Mouse (Mus musculus) midbrain, embryonic 12.5 days (tissue): ENCODE measurements around the gene Zbtb8a. TPM values are rescaled to one million over a fixed set of nuclear protein-coding genes. Genes with fewer than 3 reads are reported as not detected.
"Not testable (repeated sequence)": the region's sequence is repeated elsewhere in the genome, so short reads cannot be mapped to it uniquely, and the experiment has no call there.

Experiments used
- ATAC-seq: fragments of 200-750 bp; cut with Nextera tagmentation; 2 replicates; pipeline ENCODE4 v1.8.0; 2017; ENCODE audit warnings: low read depth, moderate TSS enrichment, moderate library complexity; ENCODE audit not compliant: low FRiP score
- H3K27ac ChIP-seq: fragments of 300-500 bp; sonication (generic); replicated peaks from 2 replicates; pipeline ENCODE4 v1.5.1; 2016; ENCODE audit warnings: mild to moderate bottlenecking
- H3K27me3 ChIP-seq: fragments of 300-500 bp; sonication (generic); 2 replicates; pipeline ENCODE4 v1.6.1; 2016; ENCODE audit warnings: mild to moderate bottlenecking
- H3K36me3 ChIP-seq: fragments of 300-500 bp; sonication (generic); 2 replicates; pipeline ENCODE4 v1.6.1; 2016
- H3K4me1 ChIP-seq: fragments of 300-500 bp; sonication (generic); 2 replicates; pipeline ENCODE4 v1.6.1; 2016
- H3K4me2 ChIP-seq: fragments of 300-500 bp; sonication (generic); replicated peaks from 2 replicates; pipeline ENCODE4 v1.6.1; 2016; ENCODE audit warnings: mild to moderate bottlenecking, moderate library complexity
- H3K4me3 ChIP-seq: fragments of 300-500 bp; sonication (generic); 2 replicates; pipeline ENCODE4 v1.5.1; 2016; ENCODE audit warnings: mild to moderate bottlenecking
- H3K9ac ChIP-seq: fragments of 300-500 bp; sonication (generic); replicated peaks from 2 replicates; pipeline ENCODE4 v1.6.1; 2016; ENCODE audit warnings: mild to moderate bottlenecking, moderate library complexity
- H3K9me3 ChIP-seq: fragments of 300-500 bp; sonication (generic); 2 replicates; pipeline ENCODE4 v1.6.1; 2016; ENCODE audit warnings: mild to moderate bottlenecking
- WGBS: fragments of 180-500 bp; shearing (Covaris S2); methylation state at CpG from one replicate; pipeline ENCODE4 v1.1.7; 2016; 5-methylcytosine and 5-hydroxymethylcytosine counted together
- polyA plus RNA-seq: library from polyadenylated mRNA; unstranded; fragments of >200 nt; fragmentation: Nextera tagmentation; extraction: Ambion mirVana; gene quantifications from 2 replicates; pipeline ENCODE4 v1.2.1, GENCODE M21; 2016

Zbtb8a gene
- 12.1 and 12.2 TPM in 2 replicates for polyA plus RNA-seq

DNA sequence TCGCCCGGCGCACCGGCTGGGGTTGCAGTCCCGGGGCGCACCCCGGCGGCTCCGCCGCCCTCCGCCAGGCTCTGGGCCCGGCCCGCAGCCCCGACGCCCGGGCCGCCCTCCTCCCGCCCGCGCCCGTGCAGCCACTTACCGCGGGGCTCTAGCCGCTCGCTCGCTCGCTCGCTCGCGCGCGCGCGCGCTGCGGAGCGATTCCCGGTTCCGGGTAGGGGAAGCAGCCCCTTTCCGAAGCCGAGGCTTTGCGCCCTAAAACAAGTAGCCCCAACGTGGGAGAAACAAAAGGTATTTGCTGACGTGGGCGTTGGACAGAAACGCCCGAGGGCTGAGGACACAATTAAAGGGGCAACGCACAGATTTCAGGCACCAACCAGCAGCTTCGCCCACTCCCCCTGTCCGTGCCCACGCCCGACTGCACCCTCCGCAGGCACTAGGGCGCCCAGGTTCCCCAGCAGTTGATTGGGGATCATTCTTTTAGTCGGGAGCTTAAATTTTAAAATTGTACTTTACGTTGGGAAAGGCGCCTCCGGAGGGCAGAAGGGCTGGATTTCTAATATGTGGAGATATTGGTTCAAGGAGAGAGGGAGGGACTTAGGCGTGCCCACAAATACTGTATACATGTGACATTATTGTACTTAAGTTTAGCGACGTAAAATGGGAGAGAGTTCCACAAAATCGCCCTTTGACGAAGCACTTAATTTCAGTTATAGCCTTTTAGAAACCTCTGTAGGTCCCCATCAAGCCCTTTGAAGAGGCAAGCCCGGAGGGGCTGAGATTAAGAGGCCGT, at the start of gene Zbtb8a:
Gene Zbtb8a (minus strand): TSS at position 516 of the 790 bp plus-strand sequence.
- Histone ChIP-seq H3K27me3 (peaks cover 43% of the 10 kb centered on the region), H3K27ac (peak within 1 kb of the TSS; percentile 83), H3K4me3 (peak within 1 kb of the TSS; percentile 79), H3K36me3 (no peaks in the 10 kb centered on the region), H3K9me3 (no peaks in the 10 kb centered on the region), H3K4me1 (peaks cover 24% of the 10 kb centered on the region), H3K9ac (peak within 1 kb of the TSS; percentile 84), H3K4me2 (peak within 1 kb of the TSS; percentile 65)
- ATAC-seq, result peak; percentile 70
- 3% methylated on average over 60 of the region's 65 CpGs for WGBS

- Histone ChIP-seq H3K36me3 (no peaks in the 10 kb centered on the region), H3K4me2 (no peak overlapping the region), H3K4me3 (no peak overlapping the region), H3K9ac (no peak overlapping the region), H3K9me3 (no peaks in the 10 kb centered on the region), H3K4me1 (no peaks in the 10 kb centered on the region), H3K27ac (no peak overlapping the region), H3K27me3 (no peaks in the 10 kb centered on the region)
- ATAC-seq, result no peak
- WGBS, result 78% methylated on average over 5 of the region's 5 CpGs
Measured at GRCm38 (mm10) chr4:129418321-129418720, 40.4 kb upstream of the Zbtb8a start.

GRCm38 (mm10) chr4:129416478-129416877, 38.6 kb upstream of the Zbtb8a start:
- no peak overlapping the region for H3K27ac ChIP-seq
- H3K36me3 ChIP-seq, result no peaks in the 10 kb centered on the region
- H3K9ac ChIP-seq, result no peak overlapping the region
- ATAC-seq, result no peak
- H3K4me1 ChIP-seq, result no peaks in the 10 kb centered on the region
- H3K4me3 ChIP-seq, result no peak overlapping the region
- H3K27me3 ChIP-seq, result no peaks in the 10 kb centered on the region
- WGBS, result 88% methylated on average over 5 of the region's 5 CpGs
- no peaks in the 10 kb centered on the region for H3K9me3 ChIP-seq
- H3K4me2 ChIP-seq, result no peak overlapping the region

DNA sequence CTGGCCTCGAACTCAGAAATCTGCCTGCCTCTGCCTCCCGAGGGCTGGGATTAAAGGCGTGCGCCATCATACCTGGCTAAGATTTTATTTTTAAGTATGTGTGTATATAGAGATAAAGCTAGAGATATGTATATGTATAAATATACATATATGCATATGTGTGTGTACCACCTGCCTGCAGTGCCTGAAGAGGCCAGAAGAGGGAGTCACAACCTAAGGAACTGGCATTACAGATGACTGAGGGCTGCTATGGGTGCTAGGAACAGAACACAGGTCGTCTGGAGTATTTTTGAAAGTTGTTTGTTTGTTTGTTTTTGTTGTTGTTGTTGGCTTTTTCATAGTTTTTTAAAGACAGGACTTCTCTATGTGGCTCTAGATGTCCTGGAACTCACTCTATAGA, 38.0 kb upstream of the Zbtb8a start:
- Histone ChIP-seq H3K9me3 (no peaks in the 10 kb centered on the region), H3K4me2 (no peak overlapping the region), H3K9ac (no peak overlapping the region), H3K36me3 (no peaks in the 10 kb centered on the region), H3K27me3 (no peaks in the 10 kb centered on the region), H3K27ac (no peak overlapping the region), H3K4me1 (no peaks in the 10 kb centered on the region), H3K4me3 (no peak overlapping the region)
- no peak for ATAC-seq
- WGBS, result 95% methylated on average over 5 of the region's 5 CpGs

- no peak overlapping the region for H3K4me3 ChIP-seq
- H3K4me1 ChIP-seq, result peaks cover 5% of the 10 kb centered on the region; the same call in 1 of the 2 replicates
- no peak overlapping the region for H3K27ac ChIP-seq
- ATAC-seq, result no peak
- no peaks in the 10 kb centered on the region for H3K9me3 ChIP-seq
- no peaks in the 10 kb centered on the region for H3K36me3 ChIP-seq
- H3K27me3 ChIP-seq, result peaks cover 5% of the 10 kb centered on the region; the same call in 1 of the 2 replicates
- no peak overlapping the region for H3K9ac ChIP-seq
- H3K4me2 ChIP-seq, result no peak overlapping the region
Measured at GRCm38 (mm10) chr4:129410991-129411390, 33.1 kb upstream of the Zbtb8a start.

- not testable (repeated sequence) for H3K36me3 ChIP-seq, ATAC-seq, H3K4me3 ChIP-seq, H3K4me1 ChIP-seq, H3K27ac ChIP-seq, H3K27me3 ChIP-seq, H3K9ac ChIP-seq, H3K9me3 ChIP-seq, H3K4me2 ChIP-seq
- WGBS, result 91% methylated on average over 3 of the region's 3 CpGs
Measured at GRCm38 (mm10) chr4:129410532-129410931, 32.6 kb upstream of the Zbtb8a start.

DNA sequence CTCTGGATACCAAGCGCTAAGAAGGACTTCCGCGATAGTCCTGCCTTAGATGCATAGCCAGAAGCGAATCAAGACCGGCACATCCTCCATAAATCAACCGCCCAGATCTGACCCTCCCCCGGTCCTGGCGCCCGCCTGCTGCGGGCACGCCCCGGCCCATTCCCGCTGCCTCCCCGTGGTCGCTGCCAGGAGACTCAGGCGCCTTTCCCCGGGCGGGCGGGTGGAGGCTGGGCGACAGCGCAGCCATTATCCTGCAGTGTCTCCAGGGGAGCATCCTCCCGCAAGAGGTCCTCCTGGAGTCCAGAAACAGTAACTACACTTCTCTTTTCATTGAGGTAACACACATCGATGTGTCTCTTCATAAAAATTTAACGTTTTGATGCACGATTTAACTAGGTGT, 28.5 kb upstream of the Zbtb8a start:
- Histone ChIP-seq H3K4me1 (peaks cover 5% of the 10 kb centered on the region; the same call in 1 of the 2 replicates), H3K9me3 (no peaks in the 10 kb centered on the region), H3K27me3 (peaks cover 10% of the 10 kb centered on the region; the same call in 1 of the 2 replicates), H3K4me3 (peak overlapping the region; percentile 41), H3K4me2 (peak overlapping the region; percentile 60), H3K27ac (no peak overlapping the region), H3K36me3 (no peaks in the 10 kb centered on the region), H3K9ac (peak overlapping the region; percentile 56)
- 4% methylated on average over 25 of the region's 25 CpGs for WGBS
- ATAC-seq, result no peak

GRCm38 (mm10) chr4:129399813-129400212, 21.9 kb upstream of the Zbtb8a start:
- no peaks in the 10 kb centered on the region for H3K27me3 ChIP-seq
- no peak overlapping the region for H3K4me3 ChIP-seq
- H3K9ac ChIP-seq, result no peak overlapping the region
- ATAC-seq, result no peak
- no peaks in the 10 kb centered on the region for H3K9me3 ChIP-seq
- H3K4me1 ChIP-seq, result no peaks in the 10 kb centered on the region
- no peak overlapping the region for H3K4me2 ChIP-seq
- H3K36me3 ChIP-seq, result no peaks in the 10 kb centered on the region
- 85% methylated on average over 4 of the region's 4 CpGs for WGBS
- H3K27ac ChIP-seq, result no peak overlapping the region

GRCm38 (mm10) chr4:129396960-129397359, 19.0 kb upstream of the Zbtb8a start:
- Histone ChIP-seq H3K9me3 (no peaks in the 10 kb centered on the region), H3K36me3 (no peaks in the 10 kb centered on the region), H3K4me3 (no peak overlapping the region), H3K27ac (no peak overlapping the region), H3K4me2 (no peak overlapping the region), H3K9ac (no peak overlapping the region), H3K27me3 (no peaks in the 10 kb centered on the region), H3K4me1 (0 out of 2 replicates have a peak, but pooled peaks cover 2% of the 10 kb centered on the region)
- 87% methylated on average over 3 of the region's 3 CpGs for WGBS
- no peak for ATAC-seq

DNA sequence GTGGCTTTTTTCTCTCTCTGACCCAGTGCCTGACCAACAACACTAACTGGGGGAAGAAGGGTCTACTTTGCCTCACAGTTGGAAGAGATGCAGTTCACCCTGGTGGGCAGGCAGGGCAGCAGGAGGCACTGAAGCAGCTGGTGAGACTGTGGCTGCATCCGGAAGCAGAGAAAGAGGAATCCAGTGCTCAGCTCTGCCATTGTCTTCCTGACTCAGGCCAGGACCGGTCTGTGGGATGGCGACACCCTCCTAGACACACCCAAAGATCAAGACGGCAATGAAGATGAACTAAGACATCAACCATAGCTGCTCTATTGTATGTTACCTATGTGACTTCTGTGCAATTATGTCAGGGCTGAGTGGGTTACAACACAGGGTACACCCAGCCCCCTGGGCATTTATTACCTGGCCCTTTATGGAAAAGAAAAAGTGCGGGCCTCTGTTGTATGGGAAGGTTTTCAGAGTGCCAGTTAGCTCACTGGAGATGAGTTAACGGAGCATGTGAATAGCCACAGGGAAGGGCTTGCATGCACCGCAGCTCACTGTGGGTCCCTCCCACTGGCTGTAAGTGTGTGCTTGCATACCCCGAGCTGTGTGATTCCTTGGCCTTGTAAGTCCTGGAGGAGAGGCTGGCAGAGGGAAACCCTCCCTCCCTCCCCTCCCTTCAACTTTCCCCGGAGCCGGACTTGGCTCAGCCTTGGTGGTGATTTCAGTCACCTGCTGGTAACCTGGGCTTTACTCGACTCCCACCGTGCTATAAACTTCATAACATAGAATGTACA, 16.4 kb upstream of the Zbtb8a start:
- no peak overlapping the region for H3K27ac ChIP-seq
- WGBS, result 46% methylated on average over 12 of the region's 12 CpGs

DNA sequence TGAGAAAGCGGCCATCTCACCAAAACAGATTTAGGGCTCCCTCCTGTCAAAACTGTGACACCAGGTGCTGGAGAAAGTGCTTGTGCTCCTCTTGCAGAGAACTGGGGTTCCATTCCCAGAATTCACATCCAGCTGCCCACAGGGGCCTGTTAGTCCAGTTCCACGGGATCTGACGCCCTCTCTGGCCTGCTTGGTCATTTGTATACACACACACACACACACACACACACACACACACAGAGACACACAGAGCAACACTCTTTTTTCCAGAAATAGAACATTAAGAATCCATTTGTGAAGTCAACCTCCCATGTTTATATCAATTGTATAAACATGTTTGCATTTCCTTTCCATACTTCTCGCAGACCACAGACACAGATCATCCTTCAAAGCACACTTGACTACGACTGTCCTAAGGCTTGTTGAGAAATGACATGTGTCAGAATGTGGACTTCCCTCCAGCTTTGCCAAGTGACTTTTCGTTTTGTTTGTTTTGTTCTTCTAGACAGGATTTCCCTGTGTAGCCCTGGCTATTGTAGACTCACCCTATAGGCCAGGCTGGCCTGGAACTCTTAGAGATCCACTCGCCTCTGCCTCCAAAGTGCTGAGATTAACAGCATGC, 13.1 kb upstream of the Zbtb8a start:
- 78% methylated on average over 7 of the region's 7 CpGs for WGBS
- no peaks in the 10 kb centered on the region for H3K27me3 ChIP-seq

More for the DNA sequence above, 16.4 kb upstream of the Zbtb8a start:
- ATAC-seq, result no peak
- no peak overlapping the region for H3K4me2 ChIP-seq
- no peaks in the 10 kb centered on the region for H3K9me3 ChIP-seq
- H3K4me1 ChIP-seq, result 0 out of 2 replicates have a peak, but pooled peaks cover 2% of the 10 kb centered on the region
- H3K27me3 ChIP-seq, result no peaks in the 10 kb centered on the region
- no peak overlapping the region for H3K4me3 ChIP-seq
- no peaks in the 10 kb centered on the region for H3K36me3 ChIP-seq
- no peak overlapping the region for H3K9ac ChIP-seq

More for the DNA sequence above, 13.1 kb upstream of the Zbtb8a start:
- peaks cover 8% of the 10 kb centered on the region; the same call in 1 of the 2 replicates for H3K4me1 ChIP-seq
- no peaks in the 10 kb centered on the region for H3K36me3 ChIP-seq
- no peak overlapping the region for H3K4me3 ChIP-seq
- no peak overlapping the region for H3K27ac ChIP-seq
- H3K9me3 ChIP-seq, result no peaks in the 10 kb centered on the region
- ATAC-seq, result no peak
- H3K9ac ChIP-seq, result no peak overlapping the region
- no peak overlapping the region for H3K4me2 ChIP-seq
